Mouse (Mus musculus) G1E (cell line): ENCODE data around the gene Adam11.

Experiments used
- CTCF ChIP-seq: IDR thresholded peaks from 2 replicates; pipeline ENCODE4 v1.5.1; 2012; ENCODE audit warnings: low read depth, low read length, inconsistent platforms, mixed read lengths
- GATA1 ChIP-seq: IDR thresholded peaks from 2 replicates; pipeline ENCODE4 v1.6.1; 2012; ENCODE audit warnings: borderline replicate concordance, low read length, inconsistent platforms, mixed read lengths
- POLR2AphosphoS5 ChIP-seq: IDR thresholded peaks from 2 replicates; pipeline ENCODE4 v1.6.1; 2012; ENCODE audit warnings: low read depth, low read length, inconsistent platforms; ENCODE audit not compliant: insufficient replicate concordance
- TAL1 ChIP-seq: conservative IDR thresholded peaks from 2 replicates; pipeline ENCODE4 v1.6.1; 2012; ENCODE audit warnings: low read depth, low read length, inconsistent platforms, mixed read lengths

- TF ChIP-seq CTCF (no peak), GATA1 (no peak), TAL1 (no peak), POLR2AphosphoS5 (no peak)
Observed at GRCm38 (mm10) chr11:102753591-102754324, 7.5 kb upstream of the Adam11 start.
